Mouse (Mus musculus) lung, embryonic 14.5 days (tissue): Measurements from ENCODE around the gene Tsc22d3. TPM values are rescaled to one million over a fixed set of nuclear protein-coding genes. Genes with fewer than 3 reads are reported as not detected.
"Not testable (repeated sequence)": the region's sequence is repeated elsewhere in the genome, so short reads cannot be mapped to it uniquely, and the experiment has no call there.

Source experiments
- ATAC-seq: fragments of 200-750 bp; cut with Nextera tagmentation; 2 replicates; pipeline ENCODE4 v1.8.0; 2017; ENCODE audit warnings: mild to moderate bottlenecking, moderate TSS enrichment, moderate library complexity; ENCODE audit not compliant: insufficient read depth
- DNase-seq: peaks from one replicate; pipeline ENCODE4 v3.0.0-alpha.2; 2015
- H3K27ac ChIP-seq: fragments of 300-500 bp; sonication (generic); 2 replicates; pipeline ENCODE4 v1.5.1; 2014; ENCODE audit warnings: low read depth, mild to moderate bottlenecking, moderate library complexity
- H3K27me3 ChIP-seq: fragments of 300-500 bp; sonication (generic); 2 replicates; pipeline ENCODE4 v1.6.1; 2014; ENCODE audit warnings: low read length, control low read depth; ENCODE audit not compliant: insufficient read depth
- H3K36me3 ChIP-seq: fragments of 300-500 bp; sonication (generic); 2 replicates; pipeline ENCODE4 v1.6.1; 2014; ENCODE audit warnings: control low read depth; ENCODE audit not compliant: insufficient read depth
- H3K4me1 ChIP-seq: fragments of 300-500 bp; sonication (generic); 2 replicates; pipeline ENCODE4 v1.6.1; 2014; ENCODE audit warnings: antibody characterized with exemption, control low read depth; ENCODE audit not compliant: insufficient read depth
- H3K4me2 ChIP-seq: fragments of 300-500 bp; sonication (generic); 2 replicates; pipeline ENCODE4 v1.6.1; 2014; ENCODE audit warnings: mild to moderate bottlenecking
- H3K4me3 ChIP-seq: fragments of 300-500 bp; sonication (generic); 2 replicates; pipeline ENCODE4 v1.5.1; 2014; ENCODE audit warnings: low read depth, low read length
- H3K9ac ChIP-seq: fragments of 300-500 bp; sonication (generic); 2 replicates; pipeline ENCODE4 v1.6.1; 2014
- H3K9me3 ChIP-seq: fragments of 300-500 bp; sonication (generic); 2 replicates; pipeline ENCODE4 v1.6.1; 2016; ENCODE audit warnings: low read depth, low read length, control low read depth
- CTCF ChIP-seq: IDR thresholded peaks from 2 replicates; pipeline ENCODE4 v1.5.1; 2016; ENCODE audit warnings: antibody characterized with exemption, low read depth
- WGBS: fragments of 180-500 bp; shearing (Covaris S2); extraction: QIAGEN DNeasy Blood & Tissue Kit; methylation state at CpG from one replicate; pipeline ENCODE4 v1.1.7; 2014; 5-methylcytosine and 5-hydroxymethylcytosine counted together
- polyA plus RNA-seq: library from polyadenylated mRNA; unstranded; fragments of >200 nt; fragmentation: Nextera tagmentation; extraction: Ambion mirVana; gene quantifications from 2 replicates; pipeline ENCODE4 v1.2.1, GENCODE M21; 2014

Tsc22d3 gene
- polyA plus RNA-seq, 1 experiment from 2014 or later: 82.8 TPM

DNA sequence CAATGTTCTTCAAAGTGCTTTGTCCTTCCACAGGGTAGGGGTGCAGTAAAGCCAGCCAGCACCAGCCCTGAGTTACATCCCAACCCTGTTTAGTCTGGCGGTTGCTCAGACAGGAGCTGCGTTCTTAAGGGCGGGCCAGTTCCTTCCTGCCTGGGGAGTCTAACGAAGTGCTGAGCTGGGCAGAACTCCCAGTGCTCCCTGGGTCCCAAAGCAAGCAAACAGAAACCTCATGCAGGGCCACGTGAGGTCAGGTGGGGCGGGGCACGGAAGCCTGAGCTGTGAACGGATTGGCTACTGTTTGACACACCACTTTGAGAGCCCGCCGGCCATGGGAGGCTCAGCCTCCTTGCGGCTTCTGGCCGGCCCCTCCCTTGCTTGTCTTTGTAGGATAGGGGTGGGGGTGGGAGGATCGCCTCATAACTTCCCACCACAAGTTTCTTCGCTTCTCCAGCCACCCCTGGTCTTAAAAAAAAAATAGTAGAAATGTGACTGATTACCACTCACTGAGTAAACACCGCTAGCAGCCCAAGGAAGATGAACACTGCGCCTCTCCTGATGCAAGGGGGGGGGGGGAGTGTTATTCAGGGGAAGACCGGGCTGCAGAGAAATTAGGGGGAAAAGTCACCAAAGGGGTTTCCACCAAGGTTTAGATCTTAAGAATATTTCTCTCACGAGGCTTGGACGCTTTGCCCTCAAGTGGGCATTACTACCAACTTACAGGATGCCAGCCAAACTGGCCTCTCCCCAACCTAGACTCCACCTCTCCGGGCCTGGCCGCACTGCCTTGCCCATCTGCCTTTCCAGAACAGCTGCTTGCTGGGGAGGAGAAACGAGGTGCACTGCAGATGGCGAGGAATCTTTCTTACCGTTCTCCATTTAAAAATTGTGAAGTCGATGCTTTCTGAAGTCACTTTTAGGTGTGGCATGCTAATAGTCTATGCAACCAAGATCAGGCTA lies 80.0 kb downstream of the Tsc22d3 start:
- WGBS: 17% methylated on average over 25 of the region's 25 CpGs
- no peaks in the 10 kb centered on the region for H3K27me3 ChIP-seq
- no peak for TF ChIP-seq CTCF
- DNase-seq (peak; percentile 91), ATAC-seq (peak; percentile 99)
- no peak overlapping the region for H3K9ac ChIP-seq
- H3K27ac ChIP-seq: peak overlapping the region; percentile 64
- H3K4me3 ChIP-seq: 0 out of 2 replicates have a peak overlapping the region, but pooled peaks have one; percentile 2
- no peaks in the 10 kb centered on the region for H3K9me3 ChIP-seq
- H3K36me3 ChIP-seq: no peaks in the 10 kb centered on the region
- no peaks in the 10 kb centered on the region for H3K4me1 ChIP-seq
- peak overlapping the region; percentile 57 for H3K4me2 ChIP-seq

DNA sequence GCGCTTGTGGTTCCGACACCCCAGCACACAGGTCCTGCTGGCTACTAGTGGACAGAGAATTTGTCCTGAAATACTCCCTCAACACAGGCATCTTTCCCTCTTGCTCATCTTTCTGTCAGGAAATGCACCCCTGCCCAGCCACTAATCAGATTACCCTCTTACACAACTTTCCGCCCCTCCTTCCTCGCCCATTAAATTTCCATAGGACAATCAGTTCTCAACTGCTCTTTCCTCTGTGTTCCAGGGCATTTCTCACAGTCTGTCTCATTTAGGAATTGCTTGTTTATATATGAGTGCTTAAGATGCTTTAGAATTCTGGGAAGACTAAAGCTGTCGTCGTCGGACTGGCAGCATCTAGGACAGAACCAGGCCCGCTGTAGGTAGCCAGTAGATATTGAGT lies 82.1 kb downstream of the Tsc22d3 start:
- no peaks in the 10 kb centered on the region for H3K27me3 ChIP-seq
- DNase-seq (no peak), ATAC-seq (no peak)
- H3K4me3 ChIP-seq: no peak overlapping the region
- WGBS: 83% methylated on average over 8 of the region's 8 CpGs
- no peaks in the 10 kb centered on the region for H3K36me3 ChIP-seq
- TF ChIP-seq CTCF: no peak
- no peak overlapping the region for H3K9ac ChIP-seq
- no peaks in the 10 kb centered on the region for H3K9me3 ChIP-seq
- H3K27ac ChIP-seq: no peak overlapping the region
- no peak overlapping the region for H3K4me2 ChIP-seq
- H3K4me1 ChIP-seq: no peaks in the 10 kb centered on the region

DNA sequence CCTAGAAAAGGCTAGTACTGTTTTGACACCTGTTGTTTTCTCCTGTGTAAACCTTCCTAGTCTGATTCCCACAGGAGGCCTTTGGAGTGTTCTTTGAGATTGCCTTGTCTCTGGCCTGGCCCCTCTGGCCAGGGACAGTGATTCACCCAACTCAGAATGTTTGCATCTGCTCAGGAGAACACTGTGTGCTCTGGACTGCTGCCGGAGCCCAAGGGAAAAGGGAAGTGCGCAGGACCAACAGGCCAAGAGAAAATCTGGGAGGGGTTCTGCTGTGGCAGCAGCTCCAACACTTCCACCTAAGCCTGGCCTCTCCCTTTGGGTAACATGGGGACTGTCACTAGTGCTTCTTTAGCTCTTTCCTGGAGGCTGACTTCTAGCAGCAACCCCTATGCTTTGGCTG lies 87.1 kb downstream of the Tsc22d3 start:
- no peaks in the 10 kb centered on the region for H3K4me1 ChIP-seq
- TF ChIP-seq CTCF: no peak
- H3K27me3 ChIP-seq: no peaks in the 10 kb centered on the region
- 77% methylated on average over 2 of the region's 2 CpGs for WGBS
- ATAC-seq (no peak), DNase-seq (no peak)
- H3K4me3 ChIP-seq: no peak overlapping the region
- H3K27ac ChIP-seq: no peak overlapping the region
- no peak overlapping the region for H3K4me2 ChIP-seq
- H3K9me3 ChIP-seq: no peaks in the 10 kb centered on the region
- no peak overlapping the region for H3K9ac ChIP-seq
- H3K36me3 ChIP-seq: no peaks in the 10 kb centered on the region

GRCm38 (mm10) chrX:140511687-140512651 lies 88.5 kb downstream of the Tsc22d3 start:
- Histone ChIP-seq H3K4me2 (peak overlapping the region; percentile 40), H3K4me3 (no peak overlapping the region), H3K36me3 (no peaks in the 10 kb centered on the region), H3K27ac (no peak overlapping the region), H3K9me3 (no peaks in the 10 kb centered on the region), H3K27me3 (no peaks in the 10 kb centered on the region), H3K4me1 (no peaks in the 10 kb centered on the region), H3K9ac (no peak overlapping the region)
- ATAC-seq (no peak), DNase-seq (no peak)
- TF ChIP-seq CTCF: no peak
- WGBS: 42% methylated on average over 7 of the region's 7 CpGs

DNA sequence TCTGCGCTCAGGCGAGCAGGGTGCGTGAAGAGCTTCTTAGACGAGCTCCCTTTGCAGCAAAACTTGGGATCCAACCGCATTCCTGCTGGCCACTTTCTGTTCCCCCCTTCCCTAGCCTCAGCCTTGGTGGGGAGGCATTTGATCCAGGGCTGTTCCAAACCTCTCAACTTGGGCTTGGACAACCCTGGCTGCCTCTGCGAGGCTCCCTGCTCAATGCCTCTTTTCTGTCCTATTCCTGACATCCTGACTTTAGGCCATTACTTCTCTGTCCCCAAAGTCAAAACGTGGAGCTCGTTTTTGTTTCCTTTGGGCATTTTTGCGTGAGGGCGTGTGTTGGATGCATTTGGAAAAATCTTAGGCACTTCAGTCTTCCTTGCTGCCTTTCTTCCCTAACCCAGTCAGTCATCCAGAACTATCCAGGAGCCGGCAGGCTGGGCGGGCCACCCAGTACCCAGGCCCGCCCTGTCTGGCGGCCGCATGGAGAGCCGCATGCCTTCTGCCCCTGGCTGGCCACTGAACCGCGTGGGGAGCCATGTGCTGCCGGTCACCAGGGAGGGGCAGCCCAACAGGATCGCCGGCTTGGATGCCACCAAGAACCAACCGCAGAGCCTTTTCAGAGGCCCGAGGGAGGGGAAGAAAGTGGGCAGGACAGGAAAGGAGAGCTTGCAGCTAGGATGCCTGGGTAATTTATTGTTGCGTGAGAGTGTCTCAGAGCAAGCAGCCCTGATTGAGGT lies 89.6 kb downstream of the Tsc22d3 start:
- WGBS: 29% methylated on average over 24 of the region's 24 CpGs
- Histone ChIP-seq H3K4me2 (peak overlapping the region; percentile 40), H3K27ac (peak overlapping the region; percentile 10; the same call in 1 of the 2 replicates), H3K27me3 (no peaks in the 10 kb centered on the region), H3K9ac (peak overlapping the region; percentile 47), H3K4me1 (no peaks in the 10 kb centered on the region), H3K9me3 (no peaks in the 10 kb centered on the region), H3K36me3 (no peaks in the 10 kb centered on the region), H3K4me3 (0 out of 2 replicates have a peak overlapping the region, but pooled peaks have one; percentile 11)
- DNase-seq: peak; percentile 56
- ATAC-seq: peak; percentile 88
- TF ChIP-seq CTCF: no peak

- Histone ChIP-seq H3K4me1 (no peaks in the 10 kb centered on the region), H3K9me3 (no peaks in the 10 kb centered on the region), H3K4me3 (no peak overlapping the region), H3K27ac (no peak overlapping the region), H3K9ac (no peak overlapping the region), H3K27me3 (no peaks in the 10 kb centered on the region), H3K4me2 (no peak overlapping the region), H3K36me3 (no peaks in the 10 kb centered on the region)
- TF ChIP-seq CTCF: no peak
- no peak for DNase-seq
- ATAC-seq: no peak
- 72% methylated on average over 6 of the region's 6 CpGs for WGBS
Measured at GRCm38 (mm10) chrX:140509817-140510216, 90.6 kb downstream of the Tsc22d3 start.

DNA sequence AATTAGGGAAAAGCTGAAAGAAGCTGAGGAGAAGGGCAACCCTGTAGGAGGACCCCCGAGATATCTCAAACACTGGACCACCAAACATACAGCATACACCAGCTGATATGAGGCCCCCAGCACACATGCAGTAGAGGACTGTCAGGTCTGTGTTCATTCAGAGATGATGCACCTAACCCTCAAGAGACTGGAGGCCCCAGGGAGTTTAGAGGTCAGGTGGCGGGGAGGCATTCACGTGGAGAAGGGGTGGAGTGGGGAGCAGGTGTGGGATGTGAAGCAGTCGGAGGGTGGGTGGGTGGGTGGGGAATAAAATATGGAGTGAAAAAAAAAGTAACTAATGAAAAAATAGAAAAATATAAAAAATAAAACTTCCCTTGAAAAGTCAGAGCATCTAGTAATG lies 91.7 kb downstream of the Tsc22d3 start:
- not testable (repeated sequence) for ATAC-seq
- 74% methylated on average over 4 of the region's 4 CpGs for WGBS

More for the DNA sequence above, 91.7 kb downstream of the Tsc22d3 start:
- not testable (repeated sequence) for H3K9ac ChIP-seq, H3K27ac ChIP-seq, H3K27me3 ChIP-seq, H3K9me3 ChIP-seq, H3K4me2 ChIP-seq, H3K36me3 ChIP-seq, H3K4me1 ChIP-seq, H3K4me3 ChIP-seq, DNase-seq
